ENCODE assay signal across 8 mouse cellular contexts in the genomic region with DNA sequence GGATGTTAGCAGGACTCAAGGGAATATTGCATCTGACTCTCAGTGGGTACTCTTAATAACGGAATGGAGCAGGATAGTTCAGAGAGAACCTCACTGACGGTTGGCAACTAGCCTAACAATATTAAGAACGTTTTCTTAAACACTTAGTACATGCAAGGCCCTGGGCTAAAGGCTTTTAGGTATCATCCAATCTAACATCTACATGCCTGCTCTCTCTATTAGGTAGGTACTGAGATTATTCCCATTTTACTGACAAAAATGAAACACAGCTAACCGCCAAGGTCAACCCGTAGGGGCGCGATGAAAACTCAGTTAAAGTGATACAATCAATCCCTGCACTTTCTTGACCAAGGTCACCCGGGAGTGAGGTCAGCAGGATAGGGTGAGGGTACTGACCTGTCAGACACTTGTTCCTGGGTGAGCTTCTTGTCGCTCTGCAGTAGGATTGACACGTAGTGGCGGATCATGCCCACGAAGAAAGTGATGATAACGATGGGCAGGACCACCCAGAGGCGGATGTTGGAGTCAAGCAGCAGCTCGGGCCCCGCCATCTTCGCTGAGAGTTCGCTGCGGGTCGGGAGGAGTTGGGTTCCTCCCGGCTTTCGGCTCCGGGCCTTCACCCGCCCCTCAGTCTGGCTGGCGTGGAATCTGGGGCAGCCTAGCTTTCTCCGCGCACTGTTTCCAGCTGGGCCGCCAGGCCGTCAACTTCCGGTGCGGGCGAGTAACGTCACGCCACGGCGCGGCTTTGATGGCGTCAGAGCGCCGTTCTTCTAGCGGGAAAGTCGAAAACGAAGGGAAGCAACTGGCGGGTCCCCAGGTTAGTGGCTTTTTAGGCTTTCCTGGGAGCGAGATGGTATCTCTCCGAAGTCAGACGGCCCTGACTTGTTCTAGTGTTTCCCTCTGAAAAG. TPM values are rescaled to one million over a fixed set of nuclear protein-coding genes. Genes with fewer than 3 reads are reported as not detected.
A peak's percentile ranks its signal among the peaks of the same experiment; 100 is the strongest.
DNase-seq lines count a peak whose midpoint lies in the region; ATAC-seq lines count a peak whose summit lies in the region.

A gene (minus strand): TSS at position 721 of the 908 bp plus-strand sequence.
A gene (plus strand): TSS at position 751 of the 908 bp plus-strand sequence.

- H3K4me3 ChIP-seq in embryonic facial prominence, embryonic 13.5 days: peak within 1 kb of the TSS; percentile 85
- peak within 1 kb of the TSS; percentile 88 for H3K4me3 ChIP-seq in limb, embryonic 12.5 days (replicated peaks)
- peak within 1 kb of the TSS; percentile 90 for H3K4me3 ChIP-seq in midbrain, embryonic 14.5 days (replicated peaks; ENCODE audit: low read depth, low read length)

- peak within 1 kb of the TSS; percentile 62 for H3K27ac ChIP-seq in embryonic facial prominence, embryonic 13.5 days
- 0 out of 2 replicates have a peak within 1 kb of the TSS, but pooled peaks have one; percentile 64 for H3K27ac ChIP-seq in limb, embryonic 12.5 days
- H3K27ac ChIP-seq in midbrain, embryonic 14.5 days (replicated peaks; ENCODE audit: low read depth, low read length): 0 out of 2 replicates have a peak within 1 kb of the TSS, but pooled peaks have one; percentile 63

- DNase-seq in 416B (ENCODE audit: low read depth): peak; percentile 90
- DNase-seq in adrenal gland, postnatal 4 days (ENCODE audit: low spot score in 2 of 2): peak; percentile 81 to 92
- DNase-seq in heart, adult 8-10 months (ENCODE audit: low spot score): peak; percentile 91
- peak; percentile 79 to 91 for DNase-seq in kidney, adult 8-10 months
- DNase-seq in midbrain, embryonic 14.5 days: peak; percentile 95
- DNase-seq in spleen, adult 12 weeks (ENCODE audit: low spot score): peak; percentile 94

- peaks cover 17% of the 10 kb centered on the region for H3K4me1 ChIP-seq in embryonic facial prominence, embryonic 13.5 days
- H3K4me1 ChIP-seq in limb, embryonic 12.5 days (replicated peaks): peaks cover 13% of the 10 kb centered on the region
- H3K4me1 ChIP-seq in midbrain, embryonic 14.5 days (ENCODE audit: control insufficient read depth, insufficient read depth, low read length): peaks cover 10% of the 10 kb centered on the region; the same call in 1 of the 2 replicates

- ATAC-seq in embryonic facial prominence, embryonic 13.5 days (ENCODE audit: insufficient number of reproducible peaks, insufficient read depth, low FRiP score, low TSS enrichment, low read depth): peak; percentile 83
- ATAC-seq in limb, embryonic 12.5 days (ENCODE audit: insufficient number of reproducible peaks, insufficient read depth, low FRiP score, low TSS enrichment, low read depth): peak; percentile 85
- peak; percentile 85; the same call in 1 of the 2 replicates for ATAC-seq in midbrain, embryonic 14.5 days (ENCODE audit: low FRiP score, low TSS enrichment)

- WGBS in embryonic facial prominence, embryonic 13.5 days: 1% methylated on average over 47 of the region's 47 CpGs
- 1% methylated on average over 47 of the region's 47 CpGs for WGBS in limb, embryonic 12.5 days
- WGBS in midbrain, embryonic 14.5 days: 2% methylated on average over 47 of the region's 47 CpGs

- H3K27me3 ChIP-seq in embryonic facial prominence, embryonic 13.5 days: no peaks in the 10 kb centered on the region
- no peaks in the 10 kb centered on the region for H3K27me3 ChIP-seq in limb, embryonic 12.5 days
- no peaks in the 10 kb centered on the region for H3K27me3 ChIP-seq in midbrain, embryonic 14.5 days (ENCODE audit: control insufficient read depth, insufficient read depth, low read length)

- H3K9me3 ChIP-seq in embryonic facial prominence, embryonic 13.5 days: no peaks in the 10 kb centered on the region
- no peaks in the 10 kb centered on the region for H3K9me3 ChIP-seq in limb, embryonic 12.5 days
- H3K9me3 ChIP-seq in midbrain, embryonic 14.5 days (ENCODE audit: control insufficient read depth, low read length): no peaks in the 10 kb centered on the region

- H3K9ac ChIP-seq in embryonic facial prominence, embryonic 13.5 days: peak within 1 kb of the TSS; percentile 89
- peak within 1 kb of the TSS; percentile 79 for H3K9ac ChIP-seq in limb, embryonic 12.5 days (replicated peaks)
- H3K9ac ChIP-seq in midbrain, embryonic 14.5 days (replicated peaks; ENCODE audit: low read length): peak within 1 kb of the TSS; percentile 80

- H3K36me3 ChIP-seq in embryonic facial prominence, embryonic 13.5 days: peaks cover 4% of the 10 kb centered on the region; the same call in 1 of the 2 replicates
- H3K36me3 ChIP-seq in limb, embryonic 12.5 days: peaks cover 17% of the 10 kb centered on the region; the same call in 1 of the 2 replicates
- 0 out of 2 replicates have a peak, but pooled peaks cover 3% of the 10 kb centered on the region for H3K36me3 ChIP-seq in midbrain, embryonic 14.5 days (ENCODE audit: control insufficient read depth, insufficient read depth, low read length)

- peak within 1 kb of the TSS; percentile 75 for H3K4me2 ChIP-seq in embryonic facial prominence, embryonic 13.5 days
- H3K4me2 ChIP-seq in limb, embryonic 12.5 days: peak within 1 kb of the TSS; percentile 76
- peak within 1 kb of the TSS; percentile 72 for H3K4me2 ChIP-seq in midbrain, embryonic 14.5 days (ENCODE audit: low read length)

RNA-seq across cellular contexts. Expression of the first gene that starts in this region (rescaled TPM):
- total RNA-seq in adrenal gland, postnatal 4 days (2021): 10 to 100 TPM; 85.9 to 87.9 TPM
- polyA plus RNA-seq in embryonic facial prominence, embryonic 13.5 days (2015; fragmentation: Nextera tagmentation; extraction: Ambion mirVana): 95.2 and 96.1 TPM in 2 replicates
- total RNA-seq in heart, adult 8-10 months (2022): 10 to 100 TPM; 56.4 to 60.9 (median 57.3) TPM
- polyA plus RNA-seq in limb, embryonic 12.5 days (2016; fragmentation: Nextera tagmentation; extraction: Ambion mirVana): 76.4 TPM in 2 replicates
- polyA plus RNA-seq in midbrain, embryonic 14.5 days (2014; fragmentation: Nextera tagmentation; extraction: Ambion mirVana): 91.9 and 100 TPM in 2 replicates

RNA-seq across cellular contexts. Expression of the second gene that starts in this region (rescaled TPM):
- total RNA-seq in adrenal gland, postnatal 4 days (2021): 1 to 10 TPM; 7.9 to 8.1 TPM
- polyA plus RNA-seq in embryonic facial prominence, embryonic 13.5 days (2015; fragmentation: Nextera tagmentation; extraction: Ambion mirVana): 13.6 and 14.4 TPM in 2 replicates
- total RNA-seq in heart, adult 8-10 months (2022): under 1 TPM; 0.06 to 0.79 (median 0.18) TPM
- polyA plus RNA-seq in limb, embryonic 12.5 days (2016; fragmentation: Nextera tagmentation; extraction: Ambion mirVana): 14.8 and 16.1 TPM in 2 replicates
- 2.1 and 3.7 TPM in 2 replicates for polyA plus RNA-seq in midbrain, embryonic 14.5 days (2014; fragmentation: Nextera tagmentation; extraction: Ambion mirVana)

Comparison
In these comparisons a context has a peak if more than half of its experiments do, and no peak if none do; other contexts are left out.
1. Peak in every context shown above with its lines: DNase-seq, ATAC-seq, H3K4me3 ChIP-seq and H3K27ac ChIP-seq.
2. RNA of the second gene that starts in this region (total RNA-seq): 7.9 to 8.1 TPM in adrenal gland, postnatal 4 days; 0.06 to 0.79 TPM in heart, adult 8-10 months; every median in the first group is over 4 times any median in the second.